Mouse (Mus musculus): ENCODE data around the gene Apba1. TPM values are rescaled to one million over a fixed set of nuclear protein-coding genes. Genes with fewer than 3 reads are reported as not detected.

Gene Apba1
- total RNA-seq, 2 experiments from 2014 or later = 0.87 to 0.91 TPM

- DNase-seq = no peak
- intact Hi-C loops (cut with DNase I) = no loop called here
Observed at GRCm38 (mm10) chr19:23919384-23920219, 160.9 kb downstream of the Apba1 start.

GRCm38 (mm10) chr19:23920220-23920544 is 161.5 kb downstream of the Apba1 start:
- intact Hi-C loops (cut with DNase I) = no loop called here
- no peak for DNase-seq

- intact Hi-C loops (cut with DNase I) = no loop called here
- DNase-seq = no peak
Observed at GRCm38 (mm10) chr19:23922601-23923000, 163.9 kb downstream of the Apba1 start.

GRCm38 (mm10) chr19:23924057-23924456 is 165.4 kb downstream of the Apba1 start:
- DNase-seq = no peak
- intact Hi-C loops (cut with DNase I) = no loop called here

GRCm38 (mm10) chr19:23924791-23925190 is 166.1 kb downstream of the Apba1 start:
- intact Hi-C loops (cut with DNase I) = no loop called here
- no peak for DNase-seq

- intact Hi-C loops (cut with DNase I) = no loop called here
- no peak for DNase-seq
Observed at GRCm38 (mm10) chr19:23925541-23925940, 166.9 kb downstream of the Apba1 start.

GRCm38 (mm10) chr19:23930826-23931225 is 172.1 kb downstream of the Apba1 start:
- intact Hi-C loops (cut with DNase I) = no loop called here
- DNase-seq = no peak

- no peak for DNase-seq
- intact Hi-C loops (cut with DNase I) = no loop called here
Observed at GRCm38 (mm10) chr19:23941422-23941949, 182.8 kb downstream of the Apba1 start.

- intact Hi-C loops (cut with DNase I) = no loop called here
- DNase-seq = no peak
Observed at GRCm38 (mm10) chr19:23942886-23943285, 184.2 kb downstream of the Apba1 start.

- no peak for DNase-seq
- intact Hi-C loops (cut with DNase I) = no loop called here
Observed at GRCm38 (mm10) chr19:23946026-23946685, 187.5 kb downstream of the Apba1 start.

- no peak for DNase-seq
- intact Hi-C loops (cut with DNase I) = no loop called here
Observed at GRCm38 (mm10) chr19:23946751-23947150, 188.1 kb downstream of the Apba1 start.

- no peak for DNase-seq
- intact Hi-C loops (cut with DNase I) = no loop called here
Observed at GRCm38 (mm10) chr19:23947871-23948270, 189.2 kb downstream of the Apba1 start.

- no peak for DNase-seq
- intact Hi-C loops (cut with DNase I) = no loop called here
Observed at GRCm38 (mm10) chr19:23948301-23949000, 189.8 kb downstream of the Apba1 start.

GRCm38 (mm10) chr19:23955461-23955860 is 196.8 kb downstream of the Apba1 start:
- intact Hi-C loops (cut with DNase I) = no loop called here
- DNase-seq = no peak

- DNase-seq = no peak
- intact Hi-C loops (cut with DNase I) = no loop called here
Observed at GRCm38 (mm10) chr19:23956299-23956975, 197.8 kb downstream of the Apba1 start.

GRCm38 (mm10) chr19:23957563-23957962 is 198.9 kb downstream of the Apba1 start:
- DNase-seq = no peak
- intact Hi-C loops (cut with DNase I) = no loop called here

GRCm38 (mm10) chr19:23958925-23959324 is 200.2 kb downstream of the Apba1 start:
- DNase-seq = no peak
- intact Hi-C loops (cut with DNase I) = no loop called here

- DNase-seq = no peak
- intact Hi-C loops (cut with DNase I) = loop anchor here (1.0 to 2.0 kb wide), 2 partner anchors 59 to 98 kb away; no protein-coding TSS in a partner anchor
Observed at GRCm38 (mm10) chr19:23959870-23960269, 201.2 kb downstream of the Apba1 start.

GRCm38 (mm10) chr19:23960275-23960674 is 201.6 kb downstream of the Apba1 start:
- no peak for DNase-seq
- intact Hi-C loops (cut with DNase I) = loop anchor here (1.0 to 2.0 kb wide), 2 partner anchors 59 to 98 kb away; no protein-coding TSS in a partner anchor

GRCm38 (mm10) chr19:23960831-23961447 is 202.3 kb downstream of the Apba1 start:
- no peak for DNase-seq
- intact Hi-C loops (cut with DNase I) = loop anchor here (1.0 to 2.0 kb wide), 2 partner anchors 60 to 99 kb away; no protein-coding TSS in a partner anchor
